Mouse (Mus musculus): ENCODE results near the gene Nob1. TPM values are rescaled to one million over a fixed set of nuclear protein-coding genes. Genes with fewer than 3 reads are reported as not detected.

Gene Nob1
- polyA plus RNA-seq, 1 experiment from 2014 or later = 102 TPM

DNA sequence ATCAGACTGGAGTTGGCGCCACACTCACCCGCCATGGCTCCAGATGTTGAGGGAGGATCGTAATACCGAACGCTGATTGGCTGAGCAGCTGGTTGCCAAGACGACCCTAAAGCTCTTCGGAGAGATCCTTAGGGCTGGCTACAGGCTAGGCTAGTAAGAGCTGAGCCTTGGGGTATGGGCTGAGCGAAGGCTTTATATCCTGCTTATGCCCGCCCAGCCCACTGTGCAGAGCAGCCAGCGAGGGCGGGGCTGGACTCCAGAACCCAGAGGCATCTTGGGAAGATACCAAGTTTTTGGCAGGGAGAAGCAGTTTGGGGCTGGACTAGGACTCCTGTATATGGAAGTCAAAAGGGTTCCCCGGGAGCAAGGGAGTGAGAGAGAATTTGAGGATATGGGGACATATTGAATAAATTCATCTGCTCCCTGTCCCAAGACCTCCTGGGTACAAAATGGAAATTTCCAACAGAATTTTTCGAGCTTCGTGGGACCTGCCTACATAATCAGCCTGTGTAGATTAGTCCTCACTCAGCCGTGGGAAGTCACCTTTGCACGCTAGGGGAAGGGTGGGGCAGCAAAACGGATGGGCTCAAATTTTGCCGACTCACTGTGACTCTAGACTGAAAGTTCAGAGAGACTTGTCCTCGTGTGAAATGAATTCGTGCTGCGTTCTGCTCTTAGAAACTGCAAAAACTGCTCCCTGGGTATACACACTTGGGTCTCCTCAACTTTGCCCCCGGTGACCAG, 21.6 kb downstream of the Nob1 start, which contains the start of gene Nqo1:
Gene Nqo1 (minus strand): TSS at position 169 of the 744 bp plus-strand sequence.
- H3K9me3 ChIP-seq = no peaks in the 10 kb centered on the region
- H3K9ac ChIP-seq (replicated peaks) = peak within 1 kb of the TSS; percentile 24
- H3K4me3 ChIP-seq (replicated peaks) = peak within 1 kb of the TSS; percentile 34
- 0 out of 2 replicates have a peak, but pooled peaks cover 7% of the 10 kb centered on the region for H3K36me3 ChIP-seq
- peaks cover 31% of the 10 kb centered on the region for H3K4me1 ChIP-seq (replicated peaks)
- peak within 1 kb of the TSS; percentile 63 for H3K4me2 ChIP-seq
- peak; percentile 99 for ATAC-seq (ENCODE audit: insufficient number of reproducible peaks, insufficient read depth, low FRiP score, low TSS enrichment, low read depth)
- H3K27ac ChIP-seq = peak within 1 kb of the TSS; percentile 83
- WGBS = 13% methylated on average over 22 of the region's 22 CpGs
- no peaks in the 10 kb centered on the region for H3K27me3 ChIP-seq

DNA sequence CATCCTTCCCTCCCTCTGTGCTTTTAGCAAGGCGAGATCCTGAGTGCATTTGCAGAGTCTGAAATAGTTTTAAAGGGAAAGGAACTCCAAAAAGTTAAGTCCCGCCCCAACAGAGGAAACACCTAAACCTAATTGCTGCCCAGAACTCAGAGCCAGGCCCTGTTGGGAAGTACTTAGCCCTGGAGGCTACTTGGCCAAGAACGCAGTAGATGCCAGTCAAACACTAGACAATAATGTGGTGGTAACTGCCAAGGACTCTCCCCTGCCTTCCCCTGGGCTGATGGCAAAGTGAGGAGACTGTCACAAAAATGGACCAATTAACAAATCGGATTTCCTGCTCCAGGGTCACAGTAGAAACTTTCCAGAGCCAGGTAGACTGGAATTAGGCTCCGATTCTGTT, 23.0 kb downstream of the Nob1 start:
- no peak for ATAC-seq (ENCODE audit: insufficient number of reproducible peaks, insufficient read depth, low FRiP score, low TSS enrichment, low read depth)
- WGBS = 80% methylated on average over 5 of the region's 5 CpGs
- no peak overlapping the region for H3K4me3 ChIP-seq (replicated peaks)
- peaks cover 40% of the 10 kb centered on the region for H3K4me1 ChIP-seq (replicated peaks)
- no peak overlapping the region; the same call in 1 of the 2 replicates for H3K9ac ChIP-seq (replicated peaks)
- H3K4me2 ChIP-seq = 0 out of 2 replicates have a peak overlapping the region, but pooled peaks have one; percentile 63
- H3K9me3 ChIP-seq = no peaks in the 10 kb centered on the region
- H3K27ac ChIP-seq = no peak overlapping the region
- no peaks in the 10 kb centered on the region for H3K27me3 ChIP-seq
- no peaks in the 10 kb centered on the region for H3K36me3 ChIP-seq

DNA sequence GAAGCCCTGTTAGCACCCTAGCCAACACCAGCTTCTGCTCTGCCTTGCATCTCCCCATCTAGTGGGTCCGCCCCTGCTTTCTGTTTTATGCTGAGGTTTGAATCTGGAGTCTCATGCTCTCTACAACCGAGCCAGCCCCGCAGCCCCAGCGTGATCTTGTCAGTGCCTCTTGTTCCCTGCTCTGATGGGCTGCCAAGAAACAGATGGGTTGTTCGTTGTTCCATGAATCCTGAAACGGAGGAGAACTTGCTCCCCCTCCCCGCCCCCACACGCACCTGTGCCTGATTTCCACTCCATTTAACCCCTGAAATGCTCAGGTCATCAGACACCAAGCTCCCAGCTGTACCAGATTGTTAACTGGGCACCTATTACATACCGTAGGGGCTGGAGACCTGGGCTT, 25.4 kb downstream of the Nob1 start:
- no peak overlapping the region for H3K9ac ChIP-seq (replicated peaks)
- 21% methylated on average over 9 of the region's 9 CpGs for WGBS
- H3K4me1 ChIP-seq (replicated peaks) = peaks cover 47% of the 10 kb centered on the region

DNA sequence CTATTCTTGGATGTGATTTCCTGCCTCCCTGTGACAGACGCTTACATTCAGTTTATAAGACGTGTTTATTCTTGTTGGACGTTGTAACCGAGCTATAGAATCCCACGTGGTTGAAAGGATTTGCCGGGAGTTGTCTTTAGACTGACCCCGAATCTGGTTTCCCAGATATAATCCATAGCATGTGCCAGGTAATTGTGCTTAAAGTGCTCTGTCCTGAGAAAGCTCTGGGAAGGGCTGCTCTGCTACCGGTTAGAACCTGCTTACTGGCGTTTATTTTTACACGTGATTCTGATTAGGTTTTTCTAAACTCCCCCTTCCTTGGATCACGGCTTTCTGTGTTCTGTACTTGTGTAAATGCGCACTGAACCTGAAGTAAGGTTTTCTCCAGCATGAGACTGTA, 27.2 kb downstream of the Nob1 start:
- H3K27ac ChIP-seq = peak overlapping the region; percentile 74
- H3K27me3 ChIP-seq = no peaks in the 10 kb centered on the region
- no peak overlapping the region for H3K4me3 ChIP-seq (replicated peaks)
- no peak overlapping the region for H3K9ac ChIP-seq (replicated peaks)
- no peaks in the 10 kb centered on the region for H3K36me3 ChIP-seq
- no peak for ATAC-seq (ENCODE audit: insufficient number of reproducible peaks, insufficient read depth, low FRiP score, low TSS enrichment, low read depth)
- peaks cover 39% of the 10 kb centered on the region for H3K4me1 ChIP-seq (replicated peaks)
- 30% methylated on average over 12 of the region's 12 CpGs for WGBS
- no peak overlapping the region for H3K4me2 ChIP-seq
- no peaks in the 10 kb centered on the region for H3K9me3 ChIP-seq

More for the DNA sequence above, 25.4 kb downstream of the Nob1 start:
- ATAC-seq (ENCODE audit: insufficient number of reproducible peaks, insufficient read depth, low FRiP score, low TSS enrichment, low read depth) = no peak
- Histone ChIP-seq H3K36me3 (no peaks in the 10 kb centered on the region), H3K4me2 (no peak overlapping the region), H3K27me3 (no peaks in the 10 kb centered on the region), H3K4me3 (replicated peaks) (no peak overlapping the region), H3K9me3 (no peaks in the 10 kb centered on the region), H3K27ac (peak overlapping the region; percentile 64; the same call in 1 of the 2 replicates)

DNA sequence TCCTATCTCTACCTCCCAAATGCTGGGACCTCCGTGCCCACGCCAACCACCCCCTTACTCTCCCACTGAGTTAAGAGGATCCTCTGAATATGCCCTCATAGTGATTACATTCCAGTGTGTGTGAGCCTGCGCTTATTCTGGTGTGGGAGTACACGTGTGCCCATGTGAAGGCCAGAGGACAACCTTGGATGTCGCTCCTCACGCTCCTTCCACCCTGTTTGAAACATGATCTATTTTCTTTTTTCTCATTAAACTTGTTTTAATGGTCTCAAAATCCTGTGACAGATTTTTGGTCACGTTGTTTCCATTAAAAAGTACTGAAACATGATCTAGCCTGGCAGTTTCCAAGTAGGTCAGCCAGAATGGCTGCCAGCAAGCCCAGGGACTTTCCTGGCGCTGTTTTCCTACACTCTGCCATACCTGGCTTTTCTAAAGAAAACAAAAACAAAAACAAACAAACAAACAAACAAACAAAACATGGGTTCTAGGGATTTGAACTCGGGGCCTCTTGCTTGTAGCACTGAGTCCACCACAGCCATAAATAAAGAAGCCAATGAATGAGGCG, 28.7 kb downstream of the Nob1 start:
- H3K36me3 ChIP-seq = no peaks in the 10 kb centered on the region
- peaks cover 27% of the 10 kb centered on the region for H3K4me1 ChIP-seq (replicated peaks)
- no peak overlapping the region for H3K4me2 ChIP-seq
- peak overlapping the region; percentile 8; the same call in 1 of the 2 replicates for H3K27ac ChIP-seq
- no peaks in the 10 kb centered on the region for H3K27me3 ChIP-seq
- H3K9me3 ChIP-seq = no peaks in the 10 kb centered on the region
- H3K9ac ChIP-seq (replicated peaks) = no peak overlapping the region
- 44% methylated on average over 10 of the region's 10 CpGs for WGBS
- no peak overlapping the region for H3K4me3 ChIP-seq (replicated peaks)
- ATAC-seq (ENCODE audit: insufficient number of reproducible peaks, insufficient read depth, low FRiP score, low TSS enrichment, low read depth) = no peak; the same call in 1 of the 2 replicates

DNA sequence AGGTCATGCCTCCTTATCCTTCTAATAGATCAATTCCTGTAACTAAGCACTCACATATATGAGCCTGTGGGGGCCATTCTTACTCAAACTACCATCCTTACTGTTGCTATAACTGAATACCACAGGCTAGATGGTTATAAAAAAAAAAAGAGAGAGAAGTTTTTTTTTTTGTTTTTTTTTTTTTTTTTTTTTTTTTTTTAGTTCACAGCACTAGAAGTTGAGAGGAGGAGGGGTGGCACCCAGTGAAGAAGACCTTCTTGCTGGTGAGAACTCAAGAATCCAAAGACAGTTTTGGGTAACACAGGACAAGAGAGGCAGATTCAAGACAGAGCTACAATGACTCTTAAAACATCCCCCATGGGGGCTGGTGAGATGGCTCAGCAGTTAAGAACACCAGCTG, 29.5 kb downstream of the Nob1 start:
- Histone ChIP-seq H3K27me3 (no peaks in the 10 kb centered on the region), H3K9ac (replicated peaks) (no peak overlapping the region), H3K9me3 (no peaks in the 10 kb centered on the region), H3K4me2 (no peak overlapping the region), H3K36me3 (no peaks in the 10 kb centered on the region), H3K4me3 (replicated peaks) (no peak overlapping the region), H3K4me1 (replicated peaks) (peaks cover 27% of the 10 kb centered on the region), H3K27ac (no peak overlapping the region)
- no peak for ATAC-seq (ENCODE audit: insufficient number of reproducible peaks, insufficient read depth, low FRiP score, low TSS enrichment, low read depth)

DNA sequence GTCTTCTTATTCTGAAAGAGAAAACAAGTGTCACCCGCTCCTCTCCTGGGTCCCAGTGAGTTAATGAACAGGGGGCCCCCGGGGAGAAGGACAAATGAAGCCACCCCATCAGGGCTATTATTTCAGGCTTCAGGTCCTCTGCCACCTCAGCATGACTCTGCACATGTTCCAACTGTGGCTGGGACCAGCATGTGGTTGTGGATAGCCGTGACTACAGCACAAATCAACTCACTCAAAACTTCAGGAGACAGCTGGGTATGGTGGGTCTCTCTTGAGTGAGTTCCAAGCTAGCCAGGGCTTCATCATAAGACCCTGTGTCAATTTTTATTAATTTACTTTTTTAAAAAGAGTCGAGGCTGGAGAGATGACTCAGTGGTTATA, 33.7 kb downstream of the Nob1 start:
- no peaks in the 10 kb centered on the region for H3K9me3 ChIP-seq
- ATAC-seq (ENCODE audit: insufficient number of reproducible peaks, insufficient read depth, low FRiP score, low TSS enrichment, low read depth) = no peak
- no peak overlapping the region for H3K4me2 ChIP-seq

DNA sequence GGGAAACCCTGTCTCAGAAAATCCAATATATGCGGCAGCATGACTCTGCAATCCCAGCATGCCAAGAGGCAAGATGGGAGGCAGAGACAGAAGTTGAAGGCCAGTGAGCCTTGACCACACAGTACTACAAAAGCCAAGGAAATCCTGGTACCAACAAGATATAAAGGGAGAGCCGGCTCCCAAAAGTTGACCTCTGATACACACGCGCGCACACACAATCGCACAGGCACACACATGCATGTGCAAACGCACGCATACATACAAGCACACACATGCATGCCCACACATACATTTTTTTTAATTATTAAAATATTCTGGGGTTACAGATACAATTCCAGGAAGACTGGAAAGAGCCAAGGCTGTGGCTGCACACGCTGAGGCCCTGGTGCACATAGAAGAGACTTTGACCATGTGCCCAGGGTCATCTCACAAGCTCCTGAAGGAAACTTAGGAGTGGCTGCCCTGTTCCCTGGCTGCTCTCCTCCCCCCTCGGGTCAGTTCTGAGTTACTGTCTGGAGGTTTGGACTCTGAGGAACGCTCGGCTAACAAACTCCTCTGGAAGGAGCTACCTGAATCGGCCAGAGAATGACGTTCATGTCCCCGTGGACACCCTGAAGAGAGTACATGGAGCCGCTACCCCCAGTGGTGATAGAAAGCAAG, 34.2 kb downstream of the Nob1 start:
- ATAC-seq (ENCODE audit: insufficient number of reproducible peaks, insufficient read depth, low FRiP score, low TSS enrichment, low read depth) = no peak
- 93% methylated on average over 16 of the region's 16 CpGs for WGBS
- no peak overlapping the region for H3K4me2 ChIP-seq
- no peak overlapping the region for H3K9ac ChIP-seq (replicated peaks)
- peaks cover 11% of the 10 kb centered on the region for H3K4me1 ChIP-seq (replicated peaks)
- no peak overlapping the region for H3K27ac ChIP-seq
- H3K36me3 ChIP-seq = no peaks in the 10 kb centered on the region
- no peaks in the 10 kb centered on the region for H3K9me3 ChIP-seq
- H3K4me3 ChIP-seq (replicated peaks) = no peak overlapping the region
- H3K27me3 ChIP-seq = no peaks in the 10 kb centered on the region

More for the DNA sequence above, 33.7 kb downstream of the Nob1 start:
- Histone ChIP-seq H3K27me3 (no peaks in the 10 kb centered on the region), H3K36me3 (no peaks in the 10 kb centered on the region), H3K4me1 (replicated peaks) (peaks cover 15% of the 10 kb centered on the region), H3K9ac (replicated peaks) (no peak overlapping the region), H3K27ac (no peak overlapping the region), H3K4me3 (replicated peaks) (no peak overlapping the region)
- 71% methylated on average over 4 of the region's 4 CpGs for WGBS

DNA sequence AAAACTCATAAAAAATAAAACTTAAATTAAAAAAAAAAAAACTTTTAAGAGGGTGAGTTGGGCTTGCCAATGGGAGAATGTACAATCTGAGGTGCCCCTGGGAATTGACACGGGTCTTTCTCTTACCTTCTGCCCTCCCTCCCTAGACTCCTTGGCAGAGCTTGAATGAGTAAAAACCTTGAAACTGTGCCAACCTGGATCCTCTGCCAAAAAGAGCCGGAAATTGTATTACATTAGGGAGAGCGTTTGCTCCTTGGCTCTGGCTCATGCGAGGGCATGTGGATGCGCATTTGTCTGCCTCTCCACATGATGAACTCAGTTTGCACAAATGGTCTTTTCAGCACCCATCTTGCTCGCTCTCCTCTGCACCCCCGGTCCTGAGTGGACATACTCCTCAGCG, 35.3 kb downstream of the Nob1 start:
- Histone ChIP-seq H3K27ac (no peak overlapping the region), H3K4me2 (no peak overlapping the region), H3K9ac (replicated peaks) (no peak overlapping the region), H3K9me3 (no peaks in the 10 kb centered on the region), H3K36me3 (no peaks in the 10 kb centered on the region), H3K27me3 (0 out of 2 replicates have a peak, but pooled peaks cover 4% of the 10 kb centered on the region), H3K4me3 (replicated peaks) (no peak overlapping the region), H3K4me1 (replicated peaks) (peaks cover 11% of the 10 kb centered on the region)
- 86% methylated on average over 8 of the region's 8 CpGs for WGBS
- ATAC-seq (ENCODE audit: insufficient number of reproducible peaks, insufficient read depth, low FRiP score, low TSS enrichment, low read depth) = no peak

DNA sequence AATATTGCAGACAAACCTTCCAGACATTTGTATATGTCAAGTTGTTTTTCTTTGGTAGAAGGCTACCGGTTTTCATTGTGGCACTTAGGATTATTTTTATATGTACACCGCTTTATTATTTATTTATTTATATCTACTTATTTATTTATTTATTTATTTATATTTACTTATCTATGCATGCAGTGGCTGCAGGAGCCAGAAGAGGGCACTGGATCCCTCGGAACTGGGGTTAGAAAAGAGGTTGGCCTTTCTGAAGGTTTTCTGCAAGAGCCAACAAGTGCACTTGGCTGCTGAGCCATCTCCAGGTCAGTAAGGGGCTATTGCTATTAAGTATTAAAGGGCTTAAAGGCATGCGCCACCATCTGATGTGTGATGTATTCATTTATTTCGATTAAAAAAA, 37.0 kb downstream of the Nob1 start:
- Histone ChIP-seq H3K36me3 (no peaks in the 10 kb centered on the region), H3K4me2 (no peak overlapping the region), H3K9ac (replicated peaks) (no peak overlapping the region), H3K27ac (no peak overlapping the region), H3K4me1 (replicated peaks) (peaks cover 11% of the 10 kb centered on the region), H3K4me3 (replicated peaks) (no peak overlapping the region), H3K27me3 (0 out of 2 replicates have a peak, but pooled peaks cover 4% of the 10 kb centered on the region), H3K9me3 (no peaks in the 10 kb centered on the region)
- ATAC-seq (ENCODE audit: insufficient number of reproducible peaks, insufficient read depth, low FRiP score, low TSS enrichment, low read depth) = no peak
- 58% methylated on average over 5 of the region's 5 CpGs for WGBS

DNA sequence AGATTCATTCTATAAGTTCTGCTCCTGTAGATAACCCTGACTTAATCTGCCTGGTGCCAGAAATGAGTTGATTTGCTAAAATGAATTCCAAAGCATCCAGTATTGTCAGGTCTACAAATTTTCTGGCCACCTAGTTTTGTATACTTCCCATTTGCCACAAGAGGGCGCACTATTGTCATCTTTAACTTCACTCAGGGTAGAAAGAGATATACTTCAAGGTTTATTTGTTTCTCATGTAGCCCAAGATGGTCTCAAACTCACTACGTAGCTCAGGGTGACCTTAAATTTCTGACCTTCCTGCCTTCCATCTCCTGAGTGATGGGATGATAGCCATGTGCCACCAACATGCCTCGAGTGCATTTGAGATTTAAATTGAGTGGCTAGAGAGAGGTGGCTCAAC, 38.2 kb downstream of the Nob1 start:
- Histone ChIP-seq H3K27me3 (0 out of 2 replicates have a peak, but pooled peaks cover 4% of the 10 kb centered on the region), H3K4me3 (replicated peaks) (no peak overlapping the region), H3K9me3 (no peaks in the 10 kb centered on the region), H3K9ac (replicated peaks) (no peak overlapping the region), H3K27ac (no peak overlapping the region), H3K4me2 (no peak overlapping the region), H3K36me3 (no peaks in the 10 kb centered on the region), H3K4me1 (replicated peaks) (peaks cover 11% of the 10 kb centered on the region)
- no peak for ATAC-seq (ENCODE audit: insufficient number of reproducible peaks, insufficient read depth, low FRiP score, low TSS enrichment, low read depth)
- WGBS = 32% methylated on average over 3 of the region's 3 CpGs
